In genomic region chr11:98924633-98925175, GRCm38 (mm10) we compare ENCODE assay signal across 8 mouse cellular contexts. TPM values are rescaled to one million over a fixed set of nuclear protein-coding genes. Genes with fewer than 3 reads are reported as not detected.
DNase-seq lines count a peak whose midpoint lies in the region; ATAC-seq and TF ChIP-seq lines count a peak whose summit lies in the region.

No protein-coding gene starts in this region.

- H3K4me1 ChIP-seq in spleen, adult 2 months (ENCODE audit: control insufficient read depth, insufficient read depth, insufficient read length) = peaks cover 20% of the 10 kb centered on the region; the same call in 1 of the 2 replicates
- H3K4me1 ChIP-seq in limb, embryonic 12.5 days (replicated peaks) = peaks cover 77% of the 10 kb centered on the region
- H3K4me1 ChIP-seq in stomach, embryonic 16.5 days (ENCODE audit: control insufficient read depth, insufficient read depth, low read length) = peaks cover 61% of the 10 kb centered on the region

- DNase-seq in adrenal gland, postnatal 10 days = peak; percentile 25
- no peak for DNase-seq in adrenal gland, adult 2 months
- no peak for DNase-seq in spleen, adult 2 months (ENCODE audit: low read depth in 1 of 2, low spot score in 2 of 2)
- no peak for DNase-seq in spleen, adult 18-20 months
- no peak for DNase-seq in frontal cortex, postnatal 10 days (ENCODE audit: low spot score in 2 of 2)

- 32% methylated on average over 5 of the region's 5 CpGs for WGBS in spleen, adult 2 months
- 15% methylated on average over 5 of the region's 5 CpGs for WGBS in limb, embryonic 12.5 days
- WGBS in stomach, embryonic 16.5 days = 35% methylated on average over 5 of the region's 5 CpGs

- TF ChIP-seq CTCF in spleen, adult 2 months (IDR thresholded peaks at IDR 0.05; ENCODE audit: extremely low read depth, insufficient read depth, insufficient read length, insufficient replicate concordance) = no peak

- peak overlapping the region; percentile 18; the same call in 1 of the 2 replicates for H3K9ac ChIP-seq in limb, embryonic 12.5 days (replicated peaks)
- H3K9ac ChIP-seq in stomach, embryonic 16.5 days (ENCODE audit: low read length) = peak overlapping the region; percentile 66

- no peaks in the 10 kb centered on the region for H3K27me3 ChIP-seq in spleen, adult 2 months (ENCODE audit: control insufficient read depth, insufficient read depth, low read length)
- H3K27me3 ChIP-seq in limb, embryonic 12.5 days = no peaks in the 10 kb centered on the region
- H3K27me3 ChIP-seq in stomach, embryonic 16.5 days (ENCODE audit: control insufficient read depth, insufficient read depth, low read length) = no peaks in the 10 kb centered on the region

- no peaks in the 10 kb centered on the region for H3K36me3 ChIP-seq in spleen, adult 2 months (ENCODE audit: control insufficient read depth, insufficient read depth, low read length)
- H3K36me3 ChIP-seq in limb, embryonic 12.5 days = peaks cover 17% of the 10 kb centered on the region
- no peaks in the 10 kb centered on the region for H3K36me3 ChIP-seq in stomach, embryonic 16.5 days (ENCODE audit: control insufficient read depth, insufficient read depth, low read length)

- H3K4me3 ChIP-seq in spleen, adult 2 months (ENCODE audit: extremely low read depth, insufficient read depth, insufficient read length) = no peak overlapping the region
- no peak overlapping the region for H3K4me3 ChIP-seq in limb, embryonic 12.5 days (replicated peaks)
- H3K4me3 ChIP-seq in stomach, embryonic 16.5 days (replicated peaks; ENCODE audit: low read length) = no peak overlapping the region

- peak overlapping the region; percentile 47 for H3K4me2 ChIP-seq in limb, embryonic 12.5 days
- peak overlapping the region; percentile 41; the same call in 1 of the 2 replicates for H3K4me2 ChIP-seq in stomach, embryonic 16.5 days (ENCODE audit: low read depth, low read length)

- no peaks in the 10 kb centered on the region for H3K9me3 ChIP-seq in limb, embryonic 12.5 days
- H3K9me3 ChIP-seq in stomach, embryonic 16.5 days (replicated peaks; ENCODE audit: control insufficient read depth, low read length) = no peaks in the 10 kb centered on the region

- ATAC-seq in limb, embryonic 12.5 days (ENCODE audit: insufficient number of reproducible peaks, insufficient read depth, low FRiP score, low TSS enrichment, low read depth) = no peak
- ATAC-seq in stomach, embryonic 16.5 days (ENCODE audit: insufficient read depth, low FRiP score) = no peak
- no peak for ATAC-seq in granulocyte monocyte progenitor cell, adult 5-6 weeks (replicated peaks; ENCODE audit: poor library complexity, severe bottlenecking)

- TF ChIP-seq POLR2A in spleen, adult 2 months (IDR thresholded peaks at IDR 0.05; ENCODE audit: low read depth, low read length) = no peak

- H3K27ac ChIP-seq in spleen, adult 2 months (ENCODE audit: insufficient read depth, low read length) = peak overlapping the region; percentile 12; the same call in 1 of the 2 replicates
- peak overlapping the region; percentile 96 for H3K27ac ChIP-seq in limb, embryonic 12.5 days
- peak overlapping the region; percentile 93 for H3K27ac ChIP-seq in stomach, embryonic 16.5 days (ENCODE audit: low read length)

RNA-seq across cellular contexts. Expression of gene Rara, which starts 2.9 kb away (rescaled TPM):
- 10 to 100 TPM; 26.2 to 34.7 TPM for total RNA-seq in adrenal gland, postnatal 10 days (2021)
- 10 to 100 TPM; 17.0 to 30.8 TPM for total RNA-seq in adrenal gland, adult 2 months (2021)
- 43.7 and 44.9 TPM in 2 replicates for polyA plus RNA-seq in adrenal gland, adult 2 months (2012; rRNA removed)
- 37.0 and 48.8 TPM in 2 replicates for polyA plus RNA-seq in spleen, adult 2 months (2012; rRNA removed)
- polyA plus RNA-seq in limb, embryonic 12.5 days (2016; fragmentation: Nextera tagmentation; extraction: Ambion mirVana) = 47.1 TPM in 2 replicates
- 28.8 and 30.1 TPM in 2 replicates for polyA plus RNA-seq in stomach, embryonic 16.5 days (2015; fragmentation: Nextera tagmentation; extraction: Ambion mirVana)
- total RNA-seq in granulocyte monocyte progenitor cell, adult 5-6 weeks (2014; fragmentation: Nextera tagmentation) = 3.8 and 8.8 TPM in 2 replicates
- total RNA-seq in granulocyte monocyte progenitor cell, adult 5-6 weeks (2017) = 1.9 and 3.1 TPM in 2 replicates

RNA-seq across cellular contexts. Expression of gene Cdc6, which starts 17.1 kb away (rescaled TPM):
- 1 to 10 TPM; 3.8 to 6.5 TPM for total RNA-seq in adrenal gland, postnatal 10 days (2021)
- under 1 TPM; 0.48 to 0.86 TPM for total RNA-seq in adrenal gland, adult 2 months (2021)
- 0.07 and 0.08 TPM in 2 replicates for polyA plus RNA-seq in adrenal gland, adult 2 months (2012; rRNA removed)
- polyA plus RNA-seq in spleen, adult 2 months (2012; rRNA removed) = 1.6 and 2.0 TPM in 2 replicates
- 44.8 and 48.5 TPM in 2 replicates for polyA plus RNA-seq in limb, embryonic 12.5 days (2016; fragmentation: Nextera tagmentation; extraction: Ambion mirVana)
- 26.9 and 28.1 TPM in 2 replicates for polyA plus RNA-seq in stomach, embryonic 16.5 days (2015; fragmentation: Nextera tagmentation; extraction: Ambion mirVana)
- total RNA-seq in granulocyte monocyte progenitor cell, adult 5-6 weeks (2014; fragmentation: Nextera tagmentation) = 47.8 and 58.8 TPM in 2 replicates
- total RNA-seq in granulocyte monocyte progenitor cell, adult 5-6 weeks (2017) = 30.3 and 43.5 TPM in 2 replicates

RNA-seq across cellular contexts. Expression of gene Gjd3, which starts 58.1 kb away (rescaled TPM):
- under 1 TPM; 0.45 to 0.73 TPM for total RNA-seq in adrenal gland, postnatal 10 days (2021)
- total RNA-seq in adrenal gland, adult 2 months (2021) = not detected
- polyA plus RNA-seq in adrenal gland, adult 2 months (2012; rRNA removed) = 1.1 and 1.2 TPM in 2 replicates
- polyA plus RNA-seq in spleen, adult 2 months (2012; rRNA removed) = 0.56 and 0.67 TPM in 2 replicates
- polyA plus RNA-seq in limb, embryonic 12.5 days (2016; fragmentation: Nextera tagmentation; extraction: Ambion mirVana) = 0.51 TPM in 1 of 2 replicates, not detected in the other
- 0.44 TPM in 1 of 2 replicates, not detected in the other for polyA plus RNA-seq in stomach, embryonic 16.5 days (2015; fragmentation: Nextera tagmentation; extraction: Ambion mirVana)
- total RNA-seq in granulocyte monocyte progenitor cell, adult 5-6 weeks (2014; fragmentation: Nextera tagmentation) = not detected in 2 replicates
- total RNA-seq in granulocyte monocyte progenitor cell, adult 5-6 weeks (2017) = 1.8 TPM in 1 of 2 replicates, not detected in the other

Comparison
In these comparisons a context has a peak if more than half of its experiments do, and no peak if none do; other contexts are left out.
1. H3K27ac ChIP-seq: peak in every context shown above with its lines; median percentile 96 in limb, embryonic 12.5 days; 93 in stomach, embryonic 16.5 days; 12 in spleen, adult 2 months.